Comparison of ENCODE assay signal across 11 mouse cellular contexts in genomic region chr19:5962651-5963050, GRCm38 (mm10). TPM values are rescaled to one million over a fixed set of nuclear protein-coding genes. Genes with fewer than 3 reads are reported as not detected.
DNase-seq lines count a peak whose midpoint lies in the region; ATAC-seq and TF ChIP-seq lines count a peak whose summit lies in the region.
"Had no signal": no experiment of that assay in that cellular context is flagged by ENCODE, and none has a peak within 500 bp of the region (broad histone marks: within the 10 kb centered on the region; RNA-seq: fewer than 3 reads in every experiment).

No protein-coding gene starts in this region.

- no peak for DNase-seq in heart, adult 11 months
- DNase-seq in G1E (ENCODE audit: low spot score) = no peak
- DNase-seq in hindbrain, embryonic 11.5 days (ENCODE audit: low spot score) = no peak
- no peak for DNase-seq in cerebellum, adult 18-20 months
- no peak for DNase-seq in urinary bladder, postnatal 4 days (ENCODE audit: low spot score in 2 of 2)
- no peak for DNase-seq in embryo, embryonic 10.5 days (ENCODE audit: low spot score)
- DNase-seq: cerebellum, adult 9-11 months; right cerebral cortex, postnatal 25 days had no signal

- peaks cover 10% of the 10 kb centered on the region; the same call in 1 of the 2 replicates for H3K36me3 ChIP-seq in heart, embryonic 16.5 days (ENCODE audit: control insufficient read depth, insufficient read depth)
- H3K36me3 ChIP-seq in G1E (replicated peaks) (peaks cover 40% of the 10 kb centered on the region), macrophage (ENCODE audit: inconsistent target) (peaks cover 15% of the 10 kb centered on the region; the same call in 1 of the 2 replicates)
- H3K36me3 ChIP-seq in hindbrain, embryonic 11.5 days (ENCODE audit: control insufficient read depth, insufficient read depth, low read length) = no peaks in the 10 kb centered on the region

- H3K9me3 ChIP-seq in heart, embryonic 16.5 days (replicated peaks; ENCODE audit: control insufficient read depth, low read length) = no peaks in the 10 kb centered on the region
- H3K9me3 ChIP-seq in G1E (replicated peaks) = no peaks in the 10 kb centered on the region
- H3K9me3 ChIP-seq in hindbrain, embryonic 11.5 days (ENCODE audit: control insufficient read depth, low read length) = no peaks in the 10 kb centered on the region

- peak overlapping the region; percentile 85 for H3K4me2 ChIP-seq in heart, embryonic 16.5 days (ENCODE audit: low read depth, low read length)
- H3K4me2 ChIP-seq in hindbrain, embryonic 11.5 days (replicated peaks; ENCODE audit: low read depth, low read length) = peak overlapping the region; percentile 75; the same call in 1 of the 2 replicates

- H3K79me2 ChIP-seq in macrophage (ENCODE audit: inconsistent target) = peaks cover 34% of the 10 kb centered on the region

- ATAC-seq in heart, embryonic 16.5 days (replicated peaks; ENCODE audit: extremely low read depth, insufficient read depth, low FRiP score) = no peak
- no peak for ATAC-seq in G1E (ENCODE audit: extremely low read depth, insufficient number of reproducible peaks, low FRiP score, poor library complexity, severe bottlenecking)
- no peak for ATAC-seq in hindbrain, embryonic 11.5 days (ENCODE audit: low FRiP score)

- H3K27me3 ChIP-seq in heart, embryonic 16.5 days (ENCODE audit: control insufficient read depth, insufficient read depth, low read length) = no peaks in the 10 kb centered on the region
- no peaks in the 10 kb centered on the region for H3K27me3 ChIP-seq in G1E (ENCODE audit: insufficient read depth, low read length)
- H3K27me3 ChIP-seq in hindbrain, embryonic 11.5 days (ENCODE audit: control insufficient read depth, insufficient read depth, low read length) = no peaks in the 10 kb centered on the region

- peak overlapping the region; percentile 81 for H3K4me3 ChIP-seq in heart, embryonic 16.5 days (ENCODE audit: low read length)
- H3K4me3 ChIP-seq in G1E (ENCODE audit: low read depth, low read length) (peak overlapping the region; percentile 80), macrophage (ENCODE audit: inconsistent target) (peak overlapping the region; percentile 74)
- peak overlapping the region; percentile 71; the same call in 1 of the 2 replicates for H3K4me3 ChIP-seq in hindbrain, embryonic 11.5 days (ENCODE audit: low read depth, low read length)

- TF ChIP-seq CTCF in G1E (IDR thresholded peaks at IDR 0.05; ENCODE audit: low read depth, low read length) = no peak

- 29% methylated on average over 1 of the region's 1 CpGs for WGBS in heart, embryonic 16.5 days
- 29% methylated on average over 1 of the region's 1 CpGs for WGBS in hindbrain, embryonic 11.5 days
- 25% methylated on average over 1 of the region's 1 CpGs for WGBS in macrophage (ENCODE audit: missing documents)

- H3K4me1 ChIP-seq in heart, embryonic 16.5 days (ENCODE audit: control insufficient read depth, insufficient read depth, low read length) = peaks cover 17% of the 10 kb centered on the region
- peaks cover 55% of the 10 kb centered on the region for H3K4me1 ChIP-seq in G1E (ENCODE audit: insufficient read depth, low read depth, low read length)
- H3K4me1 ChIP-seq in hindbrain, embryonic 11.5 days (replicated peaks; ENCODE audit: control insufficient read depth, insufficient read depth, low read length) = 0 out of 2 replicates have a peak, but pooled peaks cover 4% of the 10 kb centered on the region

- H3K9ac ChIP-seq in heart, embryonic 16.5 days (ENCODE audit: low read length) = peak overlapping the region; percentile 52; the same call in 1 of the 2 replicates
- no peak overlapping the region for H3K9ac ChIP-seq in hindbrain, embryonic 11.5 days (ENCODE audit: low read depth, low read length)

- no peak overlapping the region for H3K27ac ChIP-seq in heart, embryonic 16.5 days (ENCODE audit: low read length)
- no peak overlapping the region for H3K27ac ChIP-seq in hindbrain, embryonic 11.5 days (ENCODE audit: low read depth, low read length)
- no peak overlapping the region for H3K27ac ChIP-seq in macrophage

RNA-seq across cellular contexts. Expression of gene Pola2, which starts 1.4 kb away (rescaled TPM):
- 48.3 and 55.2 TPM in 2 replicates for polyA plus RNA-seq in heart, embryonic 16.5 days (2015; fragmentation: Nextera tagmentation; extraction: Ambion mirVana)
- total RNA-seq in G1E (2014; fragmentation: Nextera tagmentation) (139 and 147 TPM in 2 replicates), G1E (2017) (86.0 and 93.4 TPM in 2 replicates)
- polyA plus RNA-seq in G1E (2012) (51.6 and 55.0 TPM in 2 replicates), macrophage (2018) (14.2 to 24.9 TPM (median 20.1 TPM) in 3 replicates)
- 67.7 and 68.3 TPM in 2 replicates for polyA plus RNA-seq in hindbrain, embryonic 11.5 days (2014; fragmentation: Nextera tagmentation; extraction: Ambion mirVana)
- 10 to 100 TPM; 40.0 to 87.8 (median 68.5) TPM for total RNA-seq in macrophage (2018; cell fraction: chromatin; rRNA removed)
- total RNA-seq in macrophage (2018; cell fraction: cytosol; rRNA removed) = 10 to 100 TPM in 24 of 26 experiments, 1 to 10 TPM in 2; 8.9 to 16.9 (median 13.9) TPM
- 10 to 100 TPM; 25.2 to 94.1 (median 39.9) TPM for total RNA-seq in macrophage (2018; cell fraction: nucleus; rRNA removed)

RNA-seq across cellular contexts. Expression of gene Slc22a20, which starts 23.3 kb away (rescaled TPM):
- 0.07 TPM in 1 of 2 replicates, not detected in the other for polyA plus RNA-seq in heart, embryonic 16.5 days (2015; fragmentation: Nextera tagmentation; extraction: Ambion mirVana)
- total RNA-seq in G1E (2014; fragmentation: Nextera tagmentation) (not detected in 2 replicates), G1E (2017) (not detected in 2 replicates)
- polyA plus RNA-seq in G1E (2012) (not detected in 2 replicates), macrophage (2018) (not detected in 3 replicates)
- not detected in 2 replicates for polyA plus RNA-seq in hindbrain, embryonic 11.5 days (2014; fragmentation: Nextera tagmentation; extraction: Ambion mirVana)
- total RNA-seq in macrophage (2018; cell fraction: chromatin; rRNA removed) = not detected
- not detected for total RNA-seq in macrophage (2018; cell fraction: cytosol; rRNA removed)
- not detected for total RNA-seq in macrophage (2018; cell fraction: nucleus; rRNA removed)
- total RNA-seq: layer of hippocampus, postnatal 14 days had no signal

RNA-seq across cellular contexts. Expression of gene Cdc42ep2, which starts 38.0 kb away (rescaled TPM):
- 12.4 and 12.6 TPM in 2 replicates for polyA plus RNA-seq in heart, embryonic 16.5 days (2015; fragmentation: Nextera tagmentation; extraction: Ambion mirVana)
- total RNA-seq in G1E (2014; fragmentation: Nextera tagmentation) = 1.8 and 2.1 TPM in 2 replicates
- 2.2 and 3.6 TPM in 2 replicates for total RNA-seq in G1E (2017)
- 0.66 and 0.76 TPM in 2 replicates for polyA plus RNA-seq in G1E (2012)
- polyA plus RNA-seq in hindbrain, embryonic 11.5 days (2014; fragmentation: Nextera tagmentation; extraction: Ambion mirVana) = 3.4 TPM in 2 replicates
- total RNA-seq in macrophage (2018; cell fraction: chromatin; rRNA removed) = 10 to 100 TPM in 18 of 26 experiments, 1 to 10 TPM in 8; 1.4 to 54.4 (median 20.2) TPM
- total RNA-seq in macrophage (2018; cell fraction: cytosol; rRNA removed) = 10 to 100 TPM in 15 of 26 experiments, 1 to 10 TPM in 11; 2.5 to 82.6 (median 12.6) TPM
- 10 to 100 TPM in 18 of 26 experiments, 1 to 10 TPM in 8; 2.4 to 66.7 (median 20.1) TPM for total RNA-seq in macrophage (2018; cell fraction: nucleus; rRNA removed)
- 1.2 to 3.4 TPM (median 1.7 TPM) in 3 replicates for polyA plus RNA-seq in macrophage (2018)

RNA-seq across cellular contexts. Expression of gene Dpf2, which starts 49.8 kb away (rescaled TPM):
- 97.5 and 103 TPM in 2 replicates for polyA plus RNA-seq in heart, embryonic 16.5 days (2015; fragmentation: Nextera tagmentation; extraction: Ambion mirVana)
- total RNA-seq in G1E (2014; fragmentation: Nextera tagmentation) (126 and 142 TPM in 2 replicates), G1E (2017) (152 and 196 TPM in 2 replicates)
- polyA plus RNA-seq in G1E (2012) (42.1 and 68.8 TPM in 2 replicates), macrophage (2018) (53.9 to 215 TPM (median 57.4 TPM) in 3 replicates)
- 154 and 171 TPM in 2 replicates for polyA plus RNA-seq in hindbrain, embryonic 11.5 days (2014; fragmentation: Nextera tagmentation; extraction: Ambion mirVana)
- 100 to 1,000 TPM; 120 to 363 (median 230) TPM for total RNA-seq in macrophage (2018; cell fraction: chromatin; rRNA removed)
- total RNA-seq in macrophage (2018; cell fraction: cytosol; rRNA removed) = 10 to 100 TPM; 47.8 to 94.3 (median 66.1) TPM
- 100 to 1,000 TPM in 25 of 26 experiments, 10 to 100 TPM in 1; 95.7 to 252 (median 134) TPM for total RNA-seq in macrophage (2018; cell fraction: nucleus; rRNA removed)

RNA-seq across cellular contexts. Expression of gene Capn1, which starts 53.0 kb away (rescaled TPM):
- 9.5 and 10.0 TPM in 2 replicates for polyA plus RNA-seq in heart, embryonic 16.5 days (2015; fragmentation: Nextera tagmentation; extraction: Ambion mirVana)
- 38.5 and 40.9 TPM in 2 replicates for total RNA-seq in G1E (2014; fragmentation: Nextera tagmentation)
- total RNA-seq in G1E (2017) = 55.5 and 56.5 TPM in 2 replicates
- polyA plus RNA-seq in G1E (2012) = 140 and 168 TPM in 2 replicates
- polyA plus RNA-seq in hindbrain, embryonic 11.5 days (2014; fragmentation: Nextera tagmentation; extraction: Ambion mirVana) = 3.8 and 4.2 TPM in 2 replicates
- total RNA-seq in macrophage (2018; cell fraction: chromatin; rRNA removed) = 100 to 1,000 TPM in 2 of 26 experiments, 10 to 100 TPM in 24; 23.4 to 116 (median 52.0) TPM
- 10 to 100 TPM; 43.4 to 76.3 (median 61.9) TPM for total RNA-seq in macrophage (2018; cell fraction: cytosol; rRNA removed)
- 10 to 100 TPM; 32.5 to 69.1 (median 47.6) TPM for total RNA-seq in macrophage (2018; cell fraction: nucleus; rRNA removed)
- polyA plus RNA-seq in macrophage (2018) = 49.5 to 59.9 TPM (median 56.3 TPM) in 3 replicates
